Mouse (Mus musculus): ENCODE measurements around the gene Krtap29-1. TPM values are rescaled to one million over a fixed set of nuclear protein-coding genes. Genes with fewer than 3 reads are reported as not detected.

The Krtap29-1 gene
- polyA plus RNA-seq (2012; ENCODE audit: insufficient read depth, insufficient read length, missing spikeins), result not detected in 2 replicates

DNA sequence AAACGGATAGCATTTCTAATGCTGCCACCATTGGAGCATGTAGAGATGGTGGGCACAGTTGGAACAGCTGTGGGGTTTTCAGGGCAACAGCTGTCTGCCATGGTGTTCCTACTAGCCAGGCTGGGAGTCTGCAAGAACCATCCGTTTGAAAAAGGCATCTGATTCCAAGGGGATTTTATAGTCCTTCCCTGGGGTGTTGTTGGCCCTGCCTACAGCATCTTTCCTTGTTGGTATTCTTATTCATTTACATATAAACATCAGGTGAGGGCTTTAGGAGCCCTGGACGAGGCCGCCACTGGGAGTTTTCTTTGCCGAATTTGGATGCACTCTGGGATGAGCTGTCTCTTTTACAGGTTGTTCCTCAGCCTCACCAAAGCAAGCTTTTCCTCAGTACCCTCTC is at the start of gene Krtap29-1:
Gene Krtap29-1 (minus strand): TSS at position 101 of the 400 bp plus-strand sequence.
- Histone ChIP-seq H3K4me1 (ENCODE audit: control insufficient read depth, insufficient read depth, insufficient read length, low read length) (no peaks in the 10 kb centered on the region), H3K4me3 (ENCODE audit: insufficient read depth, low read depth, low read length) (no peak within 1 kb of the TSS), H3K27ac (replicated peaks; ENCODE audit: low read depth, low read length) (no peak within 1 kb of the TSS)

DNA sequence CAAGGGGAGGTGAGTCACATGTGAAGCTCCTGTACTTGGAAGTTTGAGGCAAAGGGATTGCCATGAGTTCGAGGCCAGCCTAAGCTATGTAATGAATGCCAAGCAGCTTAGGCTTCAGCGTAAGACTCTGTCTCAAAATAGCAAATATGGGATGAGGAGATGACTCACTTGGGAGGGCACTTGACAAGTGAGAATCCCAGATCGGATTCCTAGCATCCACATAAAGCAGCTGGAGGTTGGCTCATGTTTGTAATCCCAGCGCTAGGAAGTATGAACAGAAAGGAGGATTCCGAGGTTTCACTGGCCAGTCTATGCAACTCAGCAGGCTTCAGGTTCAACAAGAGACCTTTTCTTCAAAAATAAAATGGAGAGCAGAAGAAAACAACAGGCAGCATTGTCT is 42.6 kb upstream of the Krtap29-1 start:
- H3K4me3 ChIP-seq (ENCODE audit: insufficient read depth, low read depth, low read length), result no peak overlapping the region
- H3K27ac ChIP-seq (replicated peaks; ENCODE audit: low read depth, low read length), result no peak overlapping the region
- H3K4me1 ChIP-seq (ENCODE audit: control insufficient read depth, insufficient read depth, insufficient read length, low read length), result no peaks in the 10 kb centered on the region

DNA sequence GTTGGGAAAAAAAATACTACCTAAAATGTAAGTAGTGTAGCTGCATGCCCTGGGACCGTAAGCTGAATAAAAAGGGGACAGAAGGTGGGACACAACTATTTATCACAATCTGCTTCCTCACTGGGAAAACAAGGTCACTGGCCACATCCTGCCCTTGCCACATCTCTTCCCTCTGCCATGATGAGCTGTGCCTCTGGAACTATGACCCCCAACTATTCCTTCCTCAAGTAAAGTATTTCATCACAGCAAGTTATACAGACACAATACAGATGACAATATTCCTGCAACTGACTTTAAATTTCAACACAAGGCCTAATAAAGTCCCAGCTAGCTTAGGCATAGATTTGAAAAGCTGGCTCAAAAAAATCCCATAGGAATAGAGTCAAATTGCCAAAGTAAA is 40.6 kb upstream of the Krtap29-1 start:
- H3K27ac ChIP-seq (replicated peaks; ENCODE audit: low read depth, low read length), result no peak overlapping the region
- H3K4me3 ChIP-seq (ENCODE audit: insufficient read depth, low read depth, low read length), result no peak overlapping the region
- no peaks in the 10 kb centered on the region for H3K4me1 ChIP-seq (ENCODE audit: control insufficient read depth, insufficient read depth, insufficient read length, low read length)

DNA sequence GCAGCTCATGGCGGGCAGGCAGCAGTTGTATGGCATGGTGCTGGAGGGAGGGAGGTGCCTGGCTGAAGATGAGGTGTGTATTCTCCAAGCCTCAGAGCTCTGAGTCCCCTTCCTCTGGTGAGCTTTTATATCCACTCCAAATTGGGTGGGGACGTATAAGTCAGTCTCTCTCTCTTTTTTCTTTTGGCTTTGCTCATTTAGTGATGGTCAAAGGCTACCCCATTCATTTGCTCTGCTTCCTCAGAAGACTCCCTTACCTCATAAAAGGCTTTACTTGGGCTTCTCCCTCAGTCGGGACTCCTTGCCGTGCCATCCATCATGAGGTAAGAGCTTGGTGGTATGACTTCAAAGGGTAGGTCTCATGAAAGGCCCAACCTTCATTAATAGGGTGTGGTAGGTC is 37.3 kb upstream of the Krtap29-1 start, which contains the start of gene Krt33a:
Gene Krt33a (minus strand): TSS at position 101 of the 400 bp plus-strand sequence.
- Histone ChIP-seq H3K4me1 (ENCODE audit: control insufficient read depth, insufficient read depth, insufficient read length, low read length) (no peaks in the 10 kb centered on the region), H3K27ac (replicated peaks; ENCODE audit: low read depth, low read length) (no peak within 1 kb of the TSS), H3K4me3 (ENCODE audit: insufficient read depth, low read depth, low read length) (no peak within 1 kb of the TSS)

DNA sequence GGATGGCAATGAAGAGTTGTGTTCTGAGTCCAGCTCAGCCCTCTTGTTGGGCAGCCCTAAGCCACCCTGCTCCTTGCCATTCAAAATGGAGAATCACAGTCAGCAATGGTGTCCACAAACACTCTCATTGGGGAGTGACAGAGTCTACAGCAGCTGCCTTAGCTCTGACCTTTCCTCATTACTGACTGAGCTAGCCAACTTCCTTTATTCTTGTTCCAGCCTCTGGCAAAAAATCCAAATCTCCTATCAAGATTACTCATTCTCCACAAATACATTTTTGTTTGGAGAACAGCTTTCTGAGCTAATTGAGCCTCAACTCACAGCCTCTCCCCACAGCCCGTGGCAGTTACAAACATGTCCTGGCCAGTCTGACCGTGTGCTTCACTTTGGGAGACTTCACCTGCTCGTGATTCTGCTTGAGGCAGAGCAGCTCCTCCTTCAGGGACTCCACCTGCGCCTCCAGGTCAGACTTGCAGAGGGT is 34.9 kb upstream of the Krtap29-1 start:
- no peak overlapping the region for H3K4me3 ChIP-seq (ENCODE audit: insufficient read depth, low read depth, low read length)
- H3K4me1 ChIP-seq (ENCODE audit: control insufficient read depth, insufficient read depth, insufficient read length, low read length), result no peaks in the 10 kb centered on the region
- H3K27ac ChIP-seq (replicated peaks; ENCODE audit: low read depth, low read length), result no peak overlapping the region

DNA sequence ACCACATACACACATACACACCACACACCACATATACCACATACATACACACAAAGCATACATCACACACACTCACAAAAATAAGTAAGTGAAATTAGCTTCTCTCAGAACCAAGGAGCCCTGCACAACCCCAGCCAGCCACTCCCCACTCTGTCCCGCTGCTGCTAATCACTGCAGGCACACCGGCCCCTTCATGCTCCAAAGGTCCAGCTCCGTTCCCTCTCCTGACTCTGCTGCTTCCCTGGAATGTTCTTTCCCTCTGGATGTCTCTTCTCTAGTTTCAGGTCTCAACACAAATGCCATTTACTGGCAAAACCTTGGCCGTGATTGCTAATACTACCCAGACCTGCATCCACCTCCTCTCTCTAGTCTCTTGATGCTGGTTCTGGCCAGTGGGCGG is 31.8 kb upstream of the Krtap29-1 start:
- Histone ChIP-seq H3K4me3 (ENCODE audit: insufficient read depth, low read depth, low read length) (no peak overlapping the region), H3K4me1 (ENCODE audit: control insufficient read depth, insufficient read depth, insufficient read length, low read length) (no peaks in the 10 kb centered on the region), H3K27ac (replicated peaks; ENCODE audit: low read depth, low read length) (no peak overlapping the region)

DNA sequence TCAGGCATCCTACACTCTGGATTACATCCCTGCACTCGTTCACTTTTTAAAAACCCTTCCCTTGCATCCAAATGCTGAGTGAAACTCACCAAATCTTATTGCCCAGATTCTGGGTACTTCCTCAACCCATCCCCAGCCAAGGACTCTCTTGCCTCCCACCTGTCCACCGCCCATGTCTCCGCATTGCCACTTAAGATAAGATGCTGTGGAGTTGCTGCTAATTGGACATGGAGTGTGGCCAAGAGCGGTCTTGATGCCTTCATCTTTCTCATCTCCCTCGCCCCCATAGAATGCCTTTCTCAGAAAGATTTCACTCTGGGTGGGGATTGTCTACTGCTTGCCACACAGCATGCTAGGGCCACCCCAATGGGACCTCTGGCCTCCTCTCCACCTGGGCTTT is 29.5 kb upstream of the Krtap29-1 start:
- Histone ChIP-seq H3K27ac (replicated peaks; ENCODE audit: low read depth, low read length) (no peak overlapping the region), H3K4me3 (ENCODE audit: insufficient read depth, low read depth, low read length) (no peak overlapping the region), H3K4me1 (ENCODE audit: control insufficient read depth, insufficient read depth, insufficient read length, low read length) (no peaks in the 10 kb centered on the region)

DNA sequence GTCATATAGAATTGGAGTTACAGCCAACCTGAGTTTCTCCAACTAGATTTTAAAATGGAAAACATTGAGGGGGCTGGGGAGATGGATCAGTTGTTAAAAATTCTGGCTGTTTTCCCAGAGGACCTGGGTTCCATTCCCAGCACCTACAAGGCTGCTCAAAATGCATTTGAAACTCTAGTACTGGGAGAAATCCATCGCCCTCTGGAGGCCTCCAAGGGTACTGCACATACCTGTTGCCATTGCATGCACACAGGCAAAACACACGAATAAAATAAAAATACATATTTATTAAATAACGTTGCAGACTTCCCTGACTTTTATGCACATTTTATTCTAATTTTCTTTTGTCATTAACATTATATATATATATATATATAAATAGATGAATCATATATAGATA is 27.8 kb upstream of the Krtap29-1 start:
- H3K4me3 ChIP-seq (ENCODE audit: insufficient read depth, low read depth, low read length), result no peak overlapping the region
- H3K4me1 ChIP-seq (ENCODE audit: control insufficient read depth, insufficient read depth, insufficient read length, low read length), result no peaks in the 10 kb centered on the region
- H3K27ac ChIP-seq (replicated peaks; ENCODE audit: low read depth, low read length), result no peak overlapping the region

DNA sequence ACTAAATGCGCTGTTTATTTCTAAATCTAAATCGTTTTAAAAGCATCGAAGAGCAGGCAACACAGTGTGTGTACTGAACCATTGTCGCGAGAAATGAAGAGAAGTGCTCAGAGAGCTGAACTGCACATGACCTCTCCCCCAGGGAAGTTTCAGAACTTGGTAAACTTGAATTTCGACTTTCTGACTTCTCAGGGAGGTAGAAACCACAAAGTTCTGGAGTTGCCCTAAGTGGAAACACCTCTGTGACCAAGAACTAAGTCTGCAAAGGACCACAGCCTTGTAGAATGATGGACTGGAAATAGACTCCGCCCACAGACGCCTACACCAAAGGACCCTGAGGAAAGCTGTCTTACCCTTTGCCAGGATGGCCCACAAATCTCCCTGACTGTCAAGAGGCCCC is 27.1 kb upstream of the Krtap29-1 start:
- no peaks in the 10 kb centered on the region for H3K4me1 ChIP-seq (ENCODE audit: control insufficient read depth, insufficient read depth, insufficient read length, low read length)
- H3K4me3 ChIP-seq (ENCODE audit: insufficient read depth, low read depth, low read length), result no peak overlapping the region
- no peak overlapping the region for H3K27ac ChIP-seq (replicated peaks; ENCODE audit: low read depth, low read length)

DNA sequence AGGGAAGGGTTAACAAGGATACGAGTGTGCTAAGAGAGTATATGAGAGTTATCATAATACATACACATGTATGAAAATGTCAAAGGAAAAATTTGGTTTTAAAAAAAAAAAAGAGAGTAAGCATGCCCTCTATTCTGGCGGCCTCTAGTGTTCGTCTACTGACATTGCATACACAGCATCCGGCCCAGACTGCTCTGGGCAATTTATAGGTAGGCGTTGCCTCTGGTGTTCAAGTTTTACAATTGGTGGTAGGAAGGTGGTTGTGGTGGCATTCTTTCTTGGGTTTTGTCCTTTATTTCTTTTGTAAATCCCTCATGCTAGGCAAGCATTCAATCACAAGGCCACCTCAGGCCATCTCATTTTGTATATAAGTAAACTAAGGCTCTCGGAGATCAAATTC is 26.0 kb upstream of the Krtap29-1 start:
- Histone ChIP-seq H3K4me1 (ENCODE audit: control insufficient read depth, insufficient read depth, insufficient read length, low read length) (no peaks in the 10 kb centered on the region), H3K27ac (replicated peaks; ENCODE audit: low read depth, low read length) (no peak overlapping the region), H3K4me3 (ENCODE audit: insufficient read depth, low read depth, low read length) (no peak overlapping the region)

DNA sequence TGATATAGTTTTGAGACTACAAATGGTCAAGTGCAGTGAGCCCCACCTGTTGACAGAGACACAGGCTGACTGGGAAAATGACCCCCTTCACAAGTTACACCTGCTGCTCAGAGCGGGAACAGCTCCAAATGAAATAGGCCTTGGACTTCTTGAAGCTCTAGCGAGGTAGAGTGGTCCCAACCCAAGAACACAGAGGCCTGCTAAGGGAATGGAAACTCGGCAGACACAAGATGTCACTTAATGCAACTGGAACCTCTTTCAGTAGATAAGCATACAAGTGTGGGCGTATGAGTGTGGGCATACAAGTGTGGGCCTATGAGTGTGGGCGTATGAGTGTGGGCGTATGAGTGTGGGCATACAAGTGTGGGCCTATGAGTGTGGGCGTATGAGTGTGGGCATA is 20.2 kb upstream of the Krtap29-1 start:
- Histone ChIP-seq H3K27ac (replicated peaks; ENCODE audit: low read depth, low read length) (no peak overlapping the region), H3K4me3 (ENCODE audit: insufficient read depth, low read depth, low read length) (no peak overlapping the region)

DNA sequence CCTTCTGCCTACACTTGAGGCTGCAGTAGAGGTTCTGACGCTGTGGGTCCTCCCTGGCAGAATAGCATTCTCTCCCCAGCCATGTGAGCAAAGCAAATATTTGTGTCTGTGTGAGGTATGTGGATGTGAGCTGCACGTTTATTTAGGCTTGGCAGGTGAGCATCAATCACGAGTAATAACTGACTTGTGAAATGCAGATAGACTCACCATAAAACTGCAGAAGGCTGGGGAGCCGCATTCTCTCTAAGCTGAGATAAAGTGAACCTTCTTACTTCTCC is 15.5 kb upstream of the Krtap29-1 start:
- Histone ChIP-seq H3K4me1 (ENCODE audit: control insufficient read depth, insufficient read depth, insufficient read length, low read length) (no peaks in the 10 kb centered on the region), H3K27ac (replicated peaks; ENCODE audit: low read depth, low read length) (no peak overlapping the region)

More for the DNA sequence above, 20.2 kb upstream of the Krtap29-1 start:
- no peaks in the 10 kb centered on the region for H3K4me1 ChIP-seq (ENCODE audit: control insufficient read depth, insufficient read depth, insufficient read length, low read length)

DNA sequence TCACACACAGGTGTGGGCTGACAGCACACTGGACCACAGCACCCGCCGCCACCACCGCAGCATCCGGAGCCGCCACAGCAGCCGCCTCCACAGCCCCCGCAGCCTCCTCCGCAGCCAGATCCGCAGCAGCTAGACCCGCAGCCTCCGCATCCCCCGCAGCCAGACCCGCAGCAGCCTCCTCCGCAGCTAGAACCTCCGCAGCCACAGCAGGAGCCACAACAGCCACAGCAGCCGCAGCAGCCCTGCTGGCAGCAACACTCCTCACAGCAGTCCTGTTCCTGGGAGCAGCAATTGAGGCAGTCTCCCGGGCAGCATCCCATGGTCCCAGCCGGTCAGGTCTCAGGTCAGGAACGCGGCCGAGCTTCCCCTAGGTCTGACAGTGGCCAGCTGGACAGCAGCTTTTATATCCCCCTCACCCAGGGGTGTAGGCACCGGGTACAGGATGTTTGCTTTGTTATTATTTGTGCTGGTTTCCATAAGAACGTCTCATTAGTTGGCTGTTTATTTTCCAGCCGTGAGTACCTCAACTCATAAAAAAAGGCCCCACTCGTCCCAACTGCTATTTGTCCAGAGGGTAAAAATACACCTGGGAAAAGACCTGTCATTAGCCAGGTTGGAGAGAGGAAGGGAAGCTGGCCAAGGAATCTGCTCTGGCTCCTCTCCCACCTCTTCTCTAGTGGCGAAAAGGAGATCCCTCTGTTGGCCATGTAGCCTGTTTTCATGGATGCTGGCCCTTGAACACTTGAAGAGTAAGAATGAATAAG is 14.9 kb upstream of the Krtap29-1 start, which contains the start of gene Krtap17-1:
Gene Krtap17-1 (minus strand): TSS at position 375 of the 764 bp plus-strand sequence.
- H3K4me1 ChIP-seq (ENCODE audit: control insufficient read depth, insufficient read depth, insufficient read length, low read length), result no peaks in the 10 kb centered on the region
- no peak within 1 kb of the TSS for H3K27ac ChIP-seq (replicated peaks; ENCODE audit: low read depth, low read length)
- H3K4me3 ChIP-seq (ENCODE audit: insufficient read depth, low read depth, low read length), result no peak within 1 kb of the TSS

More for the DNA sequence above, 15.5 kb upstream of the Krtap29-1 start:
- no peak overlapping the region for H3K4me3 ChIP-seq (ENCODE audit: insufficient read depth, low read depth, low read length)

DNA sequence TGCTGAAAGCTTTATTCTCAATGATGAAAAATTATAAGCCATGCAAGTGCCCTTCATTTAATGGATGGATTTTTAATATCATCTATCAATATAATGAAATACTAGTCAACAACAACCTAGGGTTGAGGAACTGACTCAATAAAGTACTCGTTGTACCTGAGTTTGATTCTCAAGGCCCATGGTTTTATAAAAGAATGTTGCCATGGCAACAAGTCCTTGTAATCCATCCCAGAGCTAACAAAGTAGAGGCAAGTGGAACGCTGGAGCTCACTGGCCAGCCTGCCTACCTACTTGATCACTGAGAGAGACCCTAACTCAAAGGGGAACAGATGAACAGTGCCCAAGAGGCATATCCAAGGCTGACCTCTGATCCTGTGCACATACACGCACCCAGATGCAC is 11.7 kb upstream of the Krtap29-1 start:
- H3K4me1 ChIP-seq (ENCODE audit: control insufficient read depth, insufficient read depth, insufficient read length, low read length), result no peaks in the 10 kb centered on the region
- no peak overlapping the region for H3K4me3 ChIP-seq (ENCODE audit: insufficient read depth, low read depth, low read length)

DNA sequence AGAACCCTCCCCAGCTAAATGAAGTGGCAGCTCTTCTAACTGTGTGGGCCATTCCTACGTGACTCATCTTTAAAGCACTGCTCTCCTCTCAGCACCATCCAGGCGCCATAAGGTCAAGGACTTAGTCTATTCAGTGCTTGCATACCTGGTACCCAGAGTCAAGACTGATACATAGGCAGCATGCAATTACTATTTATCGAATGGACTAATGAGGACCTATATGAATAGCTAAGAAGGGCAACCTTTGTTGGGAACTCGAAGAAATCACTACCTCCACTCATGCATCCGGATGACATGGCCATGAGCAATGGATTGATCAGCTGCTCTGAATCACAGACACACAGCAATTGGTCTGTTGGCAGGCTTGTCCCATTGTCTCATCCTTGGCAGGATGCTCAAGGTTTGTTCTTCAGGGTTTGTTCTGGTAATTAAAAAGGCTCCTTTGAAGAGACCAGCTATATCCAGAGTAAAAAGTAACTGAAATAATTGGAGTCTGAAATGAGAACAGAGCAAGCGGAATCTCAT is 11.1 kb upstream of the Krtap29-1 start:
- Histone ChIP-seq H3K4me1 (ENCODE audit: control insufficient read depth, insufficient read depth, insufficient read length, low read length) (no peaks in the 10 kb centered on the region), H3K27ac (replicated peaks; ENCODE audit: low read depth, low read length) (no peak overlapping the region), H3K4me3 (ENCODE audit: insufficient read depth, low read depth, low read length) (no peak overlapping the region)

More for the DNA sequence above, 11.7 kb upstream of the Krtap29-1 start:
- H3K27ac ChIP-seq (replicated peaks; ENCODE audit: low read depth, low read length), result no peak overlapping the region

DNA sequence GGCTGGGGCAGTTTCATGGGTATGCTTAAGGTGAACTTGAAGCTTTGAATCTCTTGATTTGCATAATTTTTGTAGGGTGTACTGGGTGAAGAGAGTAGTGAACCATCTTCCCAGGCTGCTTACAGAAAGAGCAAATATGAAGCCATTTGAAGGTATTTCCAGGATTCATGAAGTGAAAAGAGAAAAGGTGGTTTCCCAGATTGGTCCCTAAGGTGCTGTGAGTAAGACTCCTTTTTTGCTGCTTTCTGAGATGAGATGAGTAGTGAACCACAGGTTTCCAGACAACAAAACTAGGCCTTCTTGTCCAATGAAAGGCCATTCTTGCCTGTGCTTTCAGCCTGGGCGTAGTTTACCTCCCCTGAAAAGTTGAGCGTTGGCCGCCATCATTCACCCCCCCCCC is 9.7 kb upstream of the Krtap29-1 start:
- Histone ChIP-seq H3K4me3 (ENCODE audit: insufficient read depth, low read depth, low read length) (no peak overlapping the region), H3K4me1 (ENCODE audit: control insufficient read depth, insufficient read depth, insufficient read length, low read length) (no peaks in the 10 kb centered on the region), H3K27ac (replicated peaks; ENCODE audit: low read depth, low read length) (no peak overlapping the region)

Measured in brown adipose tissue, adult 24 weeks (tissue).